Mouse (Mus musculus) erythroblast, embryonic 14.5 days (primary cell): ENCODE results near the gene Syn3. TPM values are rescaled to one million over a fixed set of nuclear protein-coding genes. Genes with fewer than 3 reads are reported as not detected.

ENCODE experiments used
- H3K27me3 ChIP-seq: 2 replicates; pipeline ENCODE4 v1.6.1; 2012; ENCODE audit warnings: inconsistent platforms; ENCODE audit not compliant: control insufficient read depth
- H3K36me3 ChIP-seq: 2 replicates; pipeline ENCODE4 v1.6.1; 2012; ENCODE audit warnings: mild to moderate bottlenecking, inconsistent platforms; ENCODE audit not compliant: control insufficient read depth
- H3K4me1 ChIP-seq: 2 replicates; pipeline ENCODE4 v1.6.1; 2012; ENCODE audit warnings: inconsistent platforms; ENCODE audit not compliant: control insufficient read depth
- H3K4me3 ChIP-seq: replicated peaks from 2 replicates; pipeline ENCODE3; 2012; ENCODE audit warnings: moderate library complexity, mild to moderate bottlenecking, inconsistent platforms
- H3K9me3 ChIP-seq: 2 replicates; pipeline ENCODE4 v1.6.1; 2012; ENCODE audit warnings: low read length, inconsistent platforms, mixed read lengths; ENCODE audit not compliant: control insufficient read depth
- GATA1 ChIP-seq: IDR thresholded peaks from 2 replicates; pipeline ENCODE4 v1.6.1; 2012; ENCODE audit warnings: low read length, inconsistent platforms, mixed read lengths
- TAL1 ChIP-seq: IDR thresholded peaks from 3 replicates; pipeline ENCODE4 v1.6.1; 2012; ENCODE audit warnings: low read length, inconsistent platforms, mixed read lengths
- polyA plus RNA-seq: library from polyadenylated mRNA; stranded (reverse); fragments of >175 nt; gene quantifications from 2 replicates; pipeline ENCODE4 v1.2.3, GENCODE M21; 2012

Syn3 gene
- polyA plus RNA-seq, 1 experiment: not detected

- Histone ChIP-seq H3K9me3 (no peaks in the 10 kb centered on the region), H3K36me3 (no peaks in the 10 kb centered on the region), H3K4me1 (peaks cover 2% of the 10 kb centered on the region), H3K4me3 (no peak overlapping the region), H3K27me3 (no peaks in the 10 kb centered on the region)
- TF ChIP-seq GATA1: no peak
- no peak for TF ChIP-seq TAL1
Measured at GRCm38 (mm10) chr10:86166854-86167268, 331.8 kb downstream of the Syn3 start.

DNA sequence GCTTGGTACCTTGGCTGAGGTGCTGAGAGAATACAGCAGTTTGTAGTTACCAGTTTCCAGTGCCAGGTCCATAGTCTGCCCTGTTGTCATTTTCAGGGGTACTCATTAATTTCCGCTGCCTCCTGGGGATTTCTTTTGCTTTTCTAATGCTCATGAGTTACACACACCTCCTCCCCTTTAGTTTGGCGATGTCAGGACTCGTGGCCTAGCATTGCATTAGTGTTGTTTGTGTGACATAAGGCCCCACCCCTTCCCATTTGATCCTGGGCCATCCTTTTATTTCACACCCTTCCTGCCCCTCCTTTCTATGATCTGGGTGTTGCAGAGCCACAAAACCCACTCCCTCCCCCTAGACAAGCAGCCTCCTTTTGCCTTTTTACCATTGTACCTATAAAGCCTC, 334.6 kb downstream of the Syn3 start:
- Histone ChIP-seq H3K36me3 (no peaks in the 10 kb centered on the region), H3K27me3 (no peaks in the 10 kb centered on the region; the same call in 1 of the 2 replicates), H3K4me1 (peaks cover 5% of the 10 kb centered on the region), H3K9me3 (no peaks in the 10 kb centered on the region), H3K4me3 (no peak overlapping the region)
- no peak for TF ChIP-seq GATA1
- no peak for TF ChIP-seq TAL1

GRCm38 (mm10) chr10:86161783-86162271, 336.9 kb downstream of the Syn3 start:
- Histone ChIP-seq H3K27me3 (no peaks in the 10 kb centered on the region; the same call in 1 of the 2 replicates), H3K4me1 (peaks cover 5% of the 10 kb centered on the region), H3K4me3 (no peak overlapping the region)

DNA sequence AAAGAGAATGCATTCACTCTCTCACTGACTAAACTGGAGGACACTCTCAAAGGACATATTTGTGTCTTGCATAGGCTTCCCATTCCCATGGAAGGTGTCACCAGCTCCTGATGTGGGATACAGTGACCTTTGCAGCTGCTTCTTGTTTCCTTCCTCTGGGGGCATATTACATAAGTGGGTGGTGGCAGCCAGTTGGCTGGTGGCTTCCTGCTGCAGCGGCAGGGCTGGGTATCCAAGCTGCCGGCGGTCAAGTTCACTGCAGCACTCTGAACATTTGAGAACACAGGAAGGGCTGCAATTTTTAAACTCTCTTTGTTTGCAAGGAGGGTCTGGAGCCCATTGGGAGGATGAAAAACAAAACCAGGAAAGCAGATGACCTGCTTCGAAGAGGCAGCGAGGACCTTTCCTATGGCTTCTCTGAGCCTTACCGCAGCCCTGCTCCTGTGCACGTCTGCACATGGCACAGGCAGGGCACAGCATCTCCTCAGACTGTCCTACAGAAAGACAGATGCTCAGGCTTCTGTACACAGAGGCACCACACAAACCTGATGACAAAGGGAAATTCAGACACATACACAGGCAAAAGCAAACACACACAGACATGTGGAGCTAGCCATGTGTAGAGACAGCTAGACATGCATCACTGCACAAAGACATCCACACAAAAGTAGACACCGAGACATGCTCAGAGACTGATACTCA, 340.3 kb downstream of the Syn3 start:
- Histone ChIP-seq H3K4me1 (peaks cover 5% of the 10 kb centered on the region), H3K9me3 (no peaks in the 10 kb centered on the region), H3K36me3 (no peaks in the 10 kb centered on the region), H3K4me3 (no peak overlapping the region), H3K27me3 (no peaks in the 10 kb centered on the region; the same call in 1 of the 2 replicates)
- TF ChIP-seq TAL1 (no peak), GATA1 (no peak)

More at GRCm38 (mm10) chr10:86161783-86162271, 336.9 kb downstream of the Syn3 start:
- TF ChIP-seq GATA1 (no peak), TAL1 (no peak)
- Histone ChIP-seq H3K9me3 (no peaks in the 10 kb centered on the region), H3K36me3 (no peaks in the 10 kb centered on the region)

- Histone ChIP-seq H3K36me3 (no peaks in the 10 kb centered on the region), H3K4me3 (no peak overlapping the region), H3K9me3 (no peaks in the 10 kb centered on the region), H3K27me3 (no peaks in the 10 kb centered on the region; the same call in 1 of the 2 replicates), H3K4me1 (no peaks in the 10 kb centered on the region)
- TF ChIP-seq GATA1 (no peak), TAL1 (no peak)
Measured at GRCm38 (mm10) chr10:86155344-86155743, 343.4 kb downstream of the Syn3 start.

GRCm38 (mm10) chr10:86153221-86153620, 345.5 kb downstream of the Syn3 start:
- Histone ChIP-seq H3K9me3 (no peaks in the 10 kb centered on the region), H3K4me3 (no peak overlapping the region), H3K36me3 (no peaks in the 10 kb centered on the region), H3K27me3 (no peaks in the 10 kb centered on the region), H3K4me1 (no peaks in the 10 kb centered on the region)
- TF ChIP-seq GATA1: no peak
- TF ChIP-seq TAL1: no peak

GRCm38 (mm10) chr10:86151357-86151756, 347.3 kb downstream of the Syn3 start:
- Histone ChIP-seq H3K27me3 (no peaks in the 10 kb centered on the region), H3K9me3 (no peaks in the 10 kb centered on the region), H3K4me1 (no peaks in the 10 kb centered on the region), H3K4me3 (no peak overlapping the region), H3K36me3 (no peaks in the 10 kb centered on the region)
- TF ChIP-seq TAL1 (no peak), GATA1 (no peak)

- Histone ChIP-seq H3K9me3 (no peaks in the 10 kb centered on the region), H3K4me3 (no peak overlapping the region), H3K36me3 (no peaks in the 10 kb centered on the region), H3K4me1 (no peaks in the 10 kb centered on the region), H3K27me3 (no peaks in the 10 kb centered on the region)
- TF ChIP-seq GATA1 (no peak), TAL1 (no peak)
Measured at GRCm38 (mm10) chr10:86150076-86150475, 348.6 kb downstream of the Syn3 start.

GRCm38 (mm10) chr10:86149029-86149818, 349.5 kb downstream of the Syn3 start:
- no peaks in the 10 kb centered on the region for H3K27me3 ChIP-seq
- H3K36me3 ChIP-seq: no peaks in the 10 kb centered on the region
- no peaks in the 10 kb centered on the region for H3K4me1 ChIP-seq
- no peaks in the 10 kb centered on the region for H3K9me3 ChIP-seq
- TF ChIP-seq TAL1 (no peak), GATA1 (no peak)
- no peak overlapping the region for H3K4me3 ChIP-seq
